Mouse (Mus musculus) kidney, postnatal 0 days (tissue): Measurements from ENCODE around the gene Ifitm6. TPM values are rescaled to one million over a fixed set of nuclear protein-coding genes. Genes with fewer than 3 reads are reported as not detected.

Experiments used
- ATAC-seq: fragments of 200-750 bp; cut with Nextera tagmentation; replicated peaks from 2 replicates; pipeline ENCODE4 v1.8.0; 2017; ENCODE audit warnings: low read depth, moderate number of reproducible peaks, moderate TSS enrichment, moderate library complexity; ENCODE audit not compliant: low FRiP score
- DNase-seq: peaks from one replicate; pipeline ENCODE4 v3.0.0-alpha.2; 2016; ENCODE audit warnings: low spot score
- H3K27ac ChIP-seq: fragments of 300-500 bp; sonication (generic); 2 replicates; pipeline ENCODE4 v1.5.1; 2014; ENCODE audit warnings: mild to moderate bottlenecking
- H3K27me3 ChIP-seq: fragments of 300-500 bp; sonication (generic); 2 replicates; pipeline ENCODE4 v1.6.1; 2014; ENCODE audit warnings: low read length, mixed read lengths; ENCODE audit not compliant: insufficient read depth
- H3K36me3 ChIP-seq: fragments of 300-500 bp; sonication (generic); 2 replicates; pipeline ENCODE4 v1.6.1; 2014; ENCODE audit warnings: low read length, mixed read lengths; ENCODE audit not compliant: insufficient read depth
- H3K4me1 ChIP-seq: fragments of 300-500 bp; sonication (generic); replicated peaks from 2 replicates; pipeline ENCODE4 v1.6.1; 2014; ENCODE audit warnings: antibody characterized with exemption, low read length, mixed read lengths; ENCODE audit not compliant: insufficient read depth
- H3K4me2 ChIP-seq: fragments of 300-500 bp; sonication (generic); 2 replicates; pipeline ENCODE4 v1.6.1; 2014; ENCODE audit warnings: mild to moderate bottlenecking, low read length, moderate library complexity, mixed read lengths
- H3K4me3 ChIP-seq: fragments of 300-500 bp; sonication (generic); replicated peaks from 2 replicates; pipeline ENCODE4 v1.5.1; 2014; ENCODE audit warnings: low read depth, low read length
- H3K9ac ChIP-seq: fragments of 300-500 bp; sonication (generic); 2 replicates; pipeline ENCODE4 v1.6.1; 2014; ENCODE audit warnings: low read depth, low read length
- H3K9me3 ChIP-seq: fragments of 300-500 bp; sonication (generic); replicated peaks from 2 replicates; pipeline ENCODE4 v1.6.1; 2016; ENCODE audit warnings: low read length, inconsistent platforms, mixed read lengths
- CTCF ChIP-seq: IDR thresholded peaks from 2 replicates; pipeline ENCODE4 v1.5.1; 2016; ENCODE audit warnings: antibody characterized with exemption, low read depth, mild to moderate bottlenecking, moderate library complexity
- WGBS: fragments of 180-500 bp; shearing (Covaris S2); extraction: QIAGEN DNeasy Blood & Tissue Kit; methylation state at CpG from one replicate; pipeline ENCODE4 v1.1.7; 2014; 5-methylcytosine and 5-hydroxymethylcytosine counted together
- polyA plus RNA-seq: library from polyadenylated mRNA; unstranded; fragments of >200 nt; fragmentation: Nextera tagmentation; extraction: Ambion mirVana; gene quantifications from 2 replicates; pipeline ENCODE4 v1.2.1, GENCODE M21; 2015

Ifitm6 gene
- polyA plus RNA-seq, 1 experiment from 2014 or later = 1.1 TPM

DNA sequence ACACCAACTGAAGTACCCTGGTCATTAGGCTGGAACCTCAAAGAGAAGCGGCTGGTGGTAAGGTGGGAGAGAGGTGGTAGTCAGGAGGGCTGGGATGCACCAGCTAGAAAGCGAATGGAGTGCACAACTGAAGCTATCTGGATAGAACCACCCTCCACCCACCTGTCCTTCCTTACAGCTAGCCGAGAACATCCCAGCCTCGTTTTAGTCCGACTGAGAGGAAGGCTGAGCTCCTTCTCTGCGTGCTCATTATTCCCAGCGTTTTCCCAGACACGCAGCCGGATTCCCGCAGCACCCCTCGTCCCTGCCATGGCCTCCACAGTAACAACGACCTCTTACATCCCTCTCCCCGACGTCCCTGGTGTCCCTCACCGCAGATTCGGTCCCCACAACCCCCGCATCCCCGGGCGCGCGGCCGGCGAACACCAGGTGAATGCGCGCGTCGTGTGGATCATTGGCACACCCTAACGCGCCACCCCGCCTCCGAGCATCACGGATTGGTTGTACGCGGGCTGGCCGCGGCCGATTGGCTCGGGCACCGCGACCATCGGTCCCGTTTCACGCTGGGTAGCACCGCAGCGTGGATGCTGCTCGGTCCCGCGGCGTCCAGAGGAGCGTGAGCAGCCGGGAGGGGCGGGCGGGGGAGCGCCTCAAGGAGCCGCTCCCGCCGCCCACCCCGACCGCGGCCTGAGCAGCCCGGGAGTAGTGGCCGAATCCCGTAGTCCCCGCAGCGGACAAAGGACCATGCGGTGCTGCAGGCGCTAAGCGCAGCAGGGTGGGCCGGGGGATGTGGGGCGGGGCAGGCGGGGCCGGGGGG lies 42.9 kb upstream of the Ifitm6 start, which contains the start of gene B4galnt4:
B4galnt4 (plus strand) TSS at position 679 of the 817 bp plus-strand sequence.
- H3K36me3 ChIP-seq = no peaks in the 10 kb centered on the region
- peaks cover 11% of the 10 kb centered on the region for H3K4me1 ChIP-seq
- peak within 1 kb of the TSS; percentile 58 for H3K4me3 ChIP-seq
- no peak for TF ChIP-seq CTCF
- peak; percentile 78 for DNase-seq
- H3K4me2 ChIP-seq = peak within 1 kb of the TSS; percentile 98
- peak within 1 kb of the TSS; percentile 67 for H3K9ac ChIP-seq
- no peaks in the 10 kb centered on the region for H3K9me3 ChIP-seq
- WGBS = under 1% methylated on average over 65 of the region's 72 CpGs
- no peak within 1 kb of the TSS for H3K27ac ChIP-seq
- no peaks in the 10 kb centered on the region; the same call in 1 of the 2 replicates for H3K27me3 ChIP-seq
- ATAC-seq = peak; percentile 87

DNA sequence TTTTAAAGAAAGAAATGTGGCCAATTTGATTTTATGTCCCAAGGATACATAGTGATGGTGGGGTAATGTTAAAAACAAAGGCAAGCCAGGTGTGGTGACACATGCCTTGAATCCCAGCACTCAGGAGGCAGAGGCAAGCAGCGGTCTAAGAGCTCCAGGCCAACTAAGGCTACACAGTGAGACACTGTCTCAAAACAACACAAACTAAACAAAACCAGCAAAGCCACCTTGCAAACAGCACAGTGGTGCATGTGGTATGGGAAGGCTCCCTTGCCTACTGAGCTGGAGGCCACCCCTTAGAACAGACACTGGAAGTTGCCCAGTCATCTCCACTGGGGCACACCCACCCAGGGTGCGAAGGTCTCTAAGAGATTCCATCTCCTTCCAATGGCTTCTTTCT lies 42.2 kb upstream of the Ifitm6 start:
- WGBS = 72% methylated on average over 2 of the region's 2 CpGs
- Histone ChIP-seq H3K27me3 (no peaks in the 10 kb centered on the region; the same call in 1 of the 2 replicates), H3K9me3 (no peaks in the 10 kb centered on the region), H3K4me1 (peaks cover 11% of the 10 kb centered on the region), H3K27ac (no peak overlapping the region), H3K4me3 (no peak overlapping the region), H3K36me3 (no peaks in the 10 kb centered on the region), H3K9ac (no peak overlapping the region), H3K4me2 (peak overlapping the region; percentile 98; the same call in 1 of the 2 replicates)
- ATAC-seq = no peak
- DNase-seq = no peak
- no peak for TF ChIP-seq CTCF

DNA sequence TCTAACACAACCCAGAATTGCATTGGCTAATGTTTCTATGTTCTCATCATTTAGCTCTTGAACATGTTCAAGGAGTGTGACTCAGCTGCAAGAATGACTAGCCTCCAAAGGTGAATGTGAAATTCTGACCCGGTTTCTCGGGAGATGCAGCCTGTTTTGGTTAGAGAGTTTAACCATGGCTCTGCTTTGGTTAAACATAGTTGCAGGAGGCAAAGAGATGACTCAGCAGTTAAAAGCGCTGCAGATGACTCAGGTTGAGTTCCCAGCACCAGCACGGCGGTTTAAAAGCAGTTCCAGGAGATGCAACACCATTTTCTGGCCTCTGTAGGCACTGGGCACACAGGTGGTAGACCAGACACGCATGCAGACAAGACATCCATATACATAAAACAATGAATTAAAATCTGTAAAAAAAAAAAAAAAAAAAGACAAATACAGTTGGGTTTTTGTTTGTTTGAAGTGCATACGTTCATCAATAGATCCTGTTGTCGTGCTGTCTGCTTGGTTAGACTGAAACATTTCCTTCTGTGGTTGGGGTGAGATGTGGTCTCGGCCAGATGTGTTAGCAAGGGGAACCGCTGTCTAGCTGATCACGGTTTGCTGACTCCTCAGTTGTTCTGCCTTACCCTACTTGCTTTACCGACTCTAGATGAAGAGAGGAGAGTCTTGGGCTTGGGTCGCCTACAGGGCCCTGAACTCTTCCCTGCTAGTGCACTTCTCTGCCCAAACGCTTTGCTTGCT lies 41.0 kb upstream of the Ifitm6 start:
- H3K4me1 ChIP-seq = peaks cover 11% of the 10 kb centered on the region
- DNase-seq = no peak
- H3K27ac ChIP-seq = no peak overlapping the region
- no peak for TF ChIP-seq CTCF
- no peaks in the 10 kb centered on the region for H3K9me3 ChIP-seq
- no peak overlapping the region for H3K4me3 ChIP-seq
- H3K27me3 ChIP-seq = no peaks in the 10 kb centered on the region; the same call in 1 of the 2 replicates
- ATAC-seq = no peak
- WGBS = 89% methylated on average over 14 of the region's 14 CpGs
- no peak overlapping the region for H3K9ac ChIP-seq
- H3K36me3 ChIP-seq = no peaks in the 10 kb centered on the region
- H3K4me2 ChIP-seq = no peak overlapping the region

DNA sequence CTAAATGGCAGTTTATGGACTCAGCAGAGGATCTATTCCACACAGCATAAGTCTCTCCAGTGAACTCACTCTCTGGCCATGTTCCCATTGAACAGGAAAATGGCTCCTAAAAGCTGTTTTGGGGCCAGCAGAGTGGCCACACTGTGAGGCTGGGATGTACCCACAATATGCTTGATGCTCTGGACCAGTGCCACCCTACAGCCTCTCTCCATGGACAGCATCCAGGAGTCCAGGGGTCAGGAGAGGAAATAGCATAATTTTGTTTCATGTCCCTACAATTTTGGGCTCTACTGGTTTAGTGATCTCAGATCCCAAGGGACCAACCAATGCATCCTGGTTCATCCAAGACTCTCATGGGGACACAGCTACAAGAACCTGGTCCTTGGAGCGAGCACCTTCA lies 39.8 kb upstream of the Ifitm6 start:
- peaks cover 11% of the 10 kb centered on the region for H3K4me1 ChIP-seq
- no peaks in the 10 kb centered on the region for H3K9me3 ChIP-seq
- no peak overlapping the region for H3K27ac ChIP-seq
- H3K27me3 ChIP-seq = no peaks in the 10 kb centered on the region; the same call in 1 of the 2 replicates
- ATAC-seq = no peak
- no peak overlapping the region for H3K4me2 ChIP-seq
- no peak overlapping the region for H3K9ac ChIP-seq
- no peak for TF ChIP-seq CTCF
- 97% methylated on average over 1 of the region's 1 CpGs for WGBS
- H3K4me3 ChIP-seq = no peak overlapping the region
- DNase-seq = no peak
- no peaks in the 10 kb centered on the region for H3K36me3 ChIP-seq

DNA sequence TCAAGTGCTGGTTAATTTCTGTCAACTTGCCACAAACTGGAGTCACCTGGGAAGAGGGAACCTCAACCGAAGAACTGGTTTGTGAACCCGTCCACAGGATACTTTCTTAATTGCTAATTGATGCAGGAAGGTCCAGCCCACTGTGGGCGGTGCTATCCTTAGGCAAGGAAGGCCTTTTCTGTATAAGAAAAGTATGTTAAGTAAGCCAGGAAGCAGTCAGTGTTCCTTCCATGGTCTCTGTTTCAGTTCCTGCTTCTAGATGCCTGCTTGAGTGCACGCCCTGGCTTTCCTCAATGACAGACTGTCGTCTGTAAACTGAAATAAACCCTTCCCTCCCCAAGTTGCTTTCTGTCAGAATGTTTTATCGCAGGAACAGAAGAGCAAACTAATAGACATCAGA lies 39.3 kb upstream of the Ifitm6 start:
- no peaks in the 10 kb centered on the region; the same call in 1 of the 2 replicates for H3K27me3 ChIP-seq
- H3K9me3 ChIP-seq = no peaks in the 10 kb centered on the region
- no peak for DNase-seq
- no peaks in the 10 kb centered on the region for H3K36me3 ChIP-seq
- no peak overlapping the region for H3K4me2 ChIP-seq
- no peak overlapping the region for H3K9ac ChIP-seq
- 85% methylated on average over 6 of the region's 6 CpGs for WGBS
- no peak for ATAC-seq
- H3K4me3 ChIP-seq = no peak overlapping the region
- TF ChIP-seq CTCF = no peak
- H3K27ac ChIP-seq = no peak overlapping the region
- peaks cover 11% of the 10 kb centered on the region for H3K4me1 ChIP-seq

DNA sequence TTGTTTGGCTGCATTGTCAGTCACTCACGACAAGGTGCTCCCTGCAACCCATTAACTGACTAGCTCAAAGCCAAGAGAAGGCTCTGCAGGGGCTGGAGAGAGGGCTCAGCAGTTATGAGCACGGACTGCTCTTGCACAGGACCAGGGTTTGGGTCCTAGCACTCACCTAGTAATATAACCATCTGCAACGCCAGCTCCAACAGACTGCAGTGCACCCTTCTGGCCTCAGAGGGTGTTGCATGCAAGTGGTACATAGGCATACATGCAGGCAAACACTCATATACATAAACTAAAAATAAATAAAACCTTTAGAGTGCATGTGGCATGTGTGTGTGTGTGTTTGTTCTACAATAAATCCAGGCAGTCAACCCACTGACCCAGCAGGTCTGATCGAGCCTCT lies 38.1 kb upstream of the Ifitm6 start:
- H3K4me1 ChIP-seq = 0 out of 2 replicates have a peak, but pooled peaks cover 3% of the 10 kb centered on the region

More for the DNA sequence above, 38.1 kb upstream of the Ifitm6 start:
- no peak for DNase-seq
- Histone ChIP-seq H3K9ac (no peak overlapping the region), H3K27ac (no peak overlapping the region), H3K36me3 (no peaks in the 10 kb centered on the region), H3K9me3 (no peaks in the 10 kb centered on the region), H3K4me3 (no peak overlapping the region), H3K27me3 (no peaks in the 10 kb centered on the region), H3K4me2 (no peak overlapping the region)
- no peak for TF ChIP-seq CTCF
- no peak for ATAC-seq
- 78% methylated on average over 4 of the region's 4 CpGs for WGBS
